Mouse (Mus musculus): Measurements from ENCODE around the gene Sik3.
A peak's percentile ranks its signal among the peaks of the same experiment; 100 is the strongest.

GRCm38 (mm10) chr9:46256658-46257385, 244.2 kb downstream of the Sik3 start:
- TF ChIP-seq CTCF (IDR thresholded peaks at IDR 0.05) (no peak), EP300 (IDR thresholded peaks at IDR 0.05) (peak; percentile 24; the same call in 1 of the 2 replicates)

Data from lung, postnatal 0 days (tissue).